Mouse (Mus musculus) liver, embryonic 12.5 days (tissue): Measurements from ENCODE around the gene Jtb. TPM values are rescaled to one million over a fixed set of nuclear protein-coding genes. Genes with fewer than 3 reads are reported as not detected.

Experiments used
- ATAC-seq: fragments of 200-750 bp; cut with Nextera tagmentation; 2 replicates; pipeline ENCODE4 v1.8.0; 2017; ENCODE audit warnings: moderate number of reproducible peaks, mild to moderate bottlenecking, moderate library complexity
- H3K27ac ChIP-seq: fragments of 300-500 bp; sonication (generic); 2 replicates; pipeline ENCODE4 v1.5.1; 2016; ENCODE audit warnings: mild to moderate bottlenecking
- H3K27me3 ChIP-seq: fragments of 300-500 bp; sonication (generic); replicated peaks from 2 replicates; pipeline ENCODE4 v1.6.1; 2016; ENCODE audit warnings: mild to moderate bottlenecking, moderate library complexity
- H3K36me3 ChIP-seq: fragments of 300-500 bp; sonication (generic); 2 replicates; pipeline ENCODE4 v1.6.1; 2016; ENCODE audit warnings: mild to moderate bottlenecking, moderate library complexity
- H3K4me1 ChIP-seq: fragments of 300-500 bp; sonication (generic); 2 replicates; pipeline ENCODE4 v1.6.1; 2016
- H3K4me2 ChIP-seq: fragments of 300-500 bp; sonication (generic); 2 replicates; pipeline ENCODE4 v1.6.1; 2016; ENCODE audit warnings: mild to moderate bottlenecking, moderate library complexity
- H3K4me3 ChIP-seq: fragments of 300-500 bp; sonication (generic); 2 replicates; pipeline ENCODE4 v1.5.1; 2016; ENCODE audit warnings: mild to moderate bottlenecking, moderate library complexity
- H3K9ac ChIP-seq: fragments of 300-500 bp; sonication (generic); 2 replicates; pipeline ENCODE4 v1.6.1; 2016; ENCODE audit warnings: mild to moderate bottlenecking, moderate library complexity
- H3K9me3 ChIP-seq: fragments of 300-500 bp; sonication (generic); replicated peaks from 2 replicates; pipeline ENCODE4 v1.6.1; 2016; ENCODE audit warnings: mild to moderate bottlenecking, moderate library complexity
- WGBS: fragments of 180-500 bp; shearing (Covaris S2); methylation state at CpG from one replicate; pipeline ENCODE4 v1.1.7; 2016; ENCODE audit not compliant: insufficient replicate concordance; 5-methylcytosine and 5-hydroxymethylcytosine counted together
- polyA plus RNA-seq: library from polyadenylated mRNA; unstranded; fragments of >200 nt; fragmentation: Nextera tagmentation; extraction: Ambion mirVana; gene quantifications from 2 replicates; pipeline ENCODE4 v1.2.1, GENCODE M21; 2016

The Jtb gene
- polyA plus RNA-seq, 1 experiment from 2014 or later = 66.4 TPM

DNA sequence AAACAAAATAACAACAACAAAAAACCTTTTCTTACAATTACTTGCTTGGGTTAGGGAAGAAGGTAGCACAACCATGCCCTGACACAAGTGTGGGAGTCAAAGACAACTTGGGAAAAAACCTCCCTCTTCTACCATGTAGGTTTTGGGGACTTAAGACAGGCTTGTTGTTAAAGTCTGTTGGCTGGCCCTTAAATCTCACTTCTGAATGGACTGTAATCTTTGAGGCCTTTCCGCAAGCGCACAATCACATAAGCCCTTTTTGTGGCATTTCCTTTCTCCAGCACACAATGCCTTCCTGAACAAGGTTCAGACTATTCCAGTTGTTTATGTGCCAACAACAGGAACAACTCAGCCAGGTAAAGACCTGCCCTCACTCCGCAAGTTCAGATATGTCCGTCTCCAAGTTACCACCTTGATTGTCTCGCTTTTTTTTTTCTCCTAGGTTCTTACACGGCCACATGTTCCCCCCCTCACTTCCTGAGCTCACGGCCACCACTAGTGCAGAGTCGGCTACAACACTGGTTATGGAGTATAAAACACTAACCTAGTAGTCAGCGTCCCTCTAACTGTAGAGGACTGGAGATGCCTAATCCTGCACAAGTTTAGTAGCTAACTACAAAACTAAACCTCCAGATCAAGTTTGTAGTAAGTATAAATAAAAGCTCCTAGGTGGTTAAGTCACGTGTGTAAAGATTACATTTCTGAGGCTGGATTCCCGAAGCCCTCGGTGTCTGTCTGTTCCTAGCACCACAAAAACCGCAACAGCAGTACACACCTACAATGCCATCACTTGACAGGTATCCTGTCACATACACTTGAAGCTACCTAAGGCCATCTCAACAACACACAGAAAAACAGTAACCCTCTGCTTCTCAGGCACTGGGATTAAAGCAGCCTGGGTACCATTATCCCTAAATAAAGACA lies 19.7 kb upstream of the Jtb start:
- ATAC-seq = no peak
- H3K4me3 ChIP-seq = peak overlapping the region; percentile 89
- no peaks in the 10 kb centered on the region for H3K27me3 ChIP-seq
- peaks cover 58% of the 10 kb centered on the region for H3K36me3 ChIP-seq
- H3K9me3 ChIP-seq = no peaks in the 10 kb centered on the region
- peak overlapping the region; percentile 86 for H3K27ac ChIP-seq
- H3K4me2 ChIP-seq = peak overlapping the region; percentile 91
- peaks cover 47% of the 10 kb centered on the region for H3K4me1 ChIP-seq
- H3K9ac ChIP-seq = peak overlapping the region; percentile 92
- 31% methylated on average over 13 of the region's 13 CpGs for WGBS

DNA sequence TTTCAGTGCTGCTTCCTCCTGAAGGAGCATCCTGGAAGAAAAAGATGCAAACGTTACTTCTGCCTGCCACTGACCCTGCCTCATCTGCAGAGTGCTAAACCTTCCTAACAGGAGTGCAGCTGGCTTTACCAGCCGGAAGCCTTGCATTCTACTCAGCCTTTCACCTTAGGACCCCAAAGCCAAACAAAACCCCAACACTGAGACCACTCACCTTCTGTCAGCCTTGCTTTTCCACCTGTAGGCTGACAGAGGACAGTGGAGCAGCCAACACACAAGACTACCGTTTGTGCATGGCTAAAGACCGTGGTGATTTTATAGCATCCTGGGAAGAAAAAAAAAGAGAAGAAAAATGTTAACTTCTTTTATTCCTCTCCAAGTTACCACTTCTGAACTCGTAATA lies 18.7 kb upstream of the Jtb start:
- WGBS = 4% methylated on average over 5 of the region's 5 CpGs

GRCm38 (mm10) chr3:90213377-90213866 lies 18.0 kb upstream of the Jtb start, which contains the start of the genes Rps27 and Rab13:
TSS of gene Rps27 (minus strand) at chr3:90213651.
TSS of gene Rab13 (plus strand) at chr3:90213695.
- WGBS = under 1% methylated on average over 42 of the region's 42 CpGs
- H3K4me1 ChIP-seq = peaks cover 47% of the 10 kb centered on the region
- peak within 1 kb of the TSS; percentile 91 for H3K4me2 ChIP-seq
- H3K4me3 ChIP-seq = peak within 1 kb of the TSS; percentile 89
- no peaks in the 10 kb centered on the region for H3K9me3 ChIP-seq
- peaks cover 44% of the 10 kb centered on the region for H3K36me3 ChIP-seq
- 0 out of 2 replicates have a peak, but pooled peaks cover 5% of the 10 kb centered on the region for H3K27me3 ChIP-seq
- H3K9ac ChIP-seq = peak within 1 kb of the TSS; percentile 92
- peak within 1 kb of the TSS; percentile 86 for H3K27ac ChIP-seq
- ATAC-seq = peak; percentile 93

More for the DNA sequence above, 18.7 kb upstream of the Jtb start:
- Histone ChIP-seq H3K9me3 (no peaks in the 10 kb centered on the region), H3K4me3 (peak overlapping the region; percentile 89), H3K4me1 (peaks cover 47% of the 10 kb centered on the region), H3K4me2 (peak overlapping the region; percentile 91), H3K27me3 (no peaks in the 10 kb centered on the region), H3K36me3 (peaks cover 51% of the 10 kb centered on the region), H3K27ac (peak overlapping the region; percentile 86), H3K9ac (peak overlapping the region; percentile 92)
- ATAC-seq = no peak

DNA sequence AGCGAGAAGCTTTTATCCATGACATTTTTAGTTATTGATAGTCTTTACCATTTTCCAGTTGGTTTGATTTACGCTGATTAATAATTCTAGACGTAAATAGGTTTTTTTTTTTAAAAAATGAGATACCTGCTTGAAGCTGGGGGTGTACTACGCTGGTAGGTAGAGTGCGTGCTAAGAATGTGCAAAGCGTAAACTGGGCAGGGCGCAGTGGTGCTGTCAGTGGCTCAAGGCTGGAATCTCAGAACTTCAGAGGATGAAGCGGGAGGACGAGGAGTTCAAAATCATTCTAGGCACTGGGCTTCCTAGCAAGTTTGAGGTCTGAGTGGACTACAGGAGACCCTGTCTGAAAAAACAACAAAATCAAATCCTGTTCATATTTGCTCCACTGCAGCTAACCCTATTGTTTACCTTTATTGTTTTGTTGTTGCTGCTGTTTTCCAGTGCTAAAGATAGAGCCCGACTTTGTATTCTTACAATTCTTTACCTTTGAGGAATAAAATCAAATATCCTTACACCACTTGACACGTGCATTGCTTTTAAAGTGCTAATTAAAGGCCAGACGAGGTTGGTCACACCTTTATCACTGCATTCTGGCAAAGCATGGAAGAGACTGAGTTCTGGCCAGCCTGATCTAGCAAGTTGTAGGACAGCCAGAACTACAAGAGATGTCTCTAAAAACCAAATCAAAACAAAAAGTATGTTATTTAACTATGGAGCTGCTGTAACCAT lies 17.3 kb upstream of the Jtb start:
- H3K4me3 ChIP-seq = peak overlapping the region; percentile 89
- 0 out of 2 replicates have a peak, but pooled peaks cover 7% of the 10 kb centered on the region for H3K27me3 ChIP-seq
- H3K36me3 ChIP-seq = peaks cover 37% of the 10 kb centered on the region
- WGBS = 13% methylated on average over 12 of the region's 12 CpGs
- peak overlapping the region; percentile 92 for H3K9ac ChIP-seq
- peak overlapping the region; percentile 50 for H3K27ac ChIP-seq
- peaks cover 40% of the 10 kb centered on the region for H3K4me1 ChIP-seq
- peak; percentile 43; the same call in 1 of the 2 replicates for ATAC-seq
- no peaks in the 10 kb centered on the region for H3K9me3 ChIP-seq
- H3K4me2 ChIP-seq = peak overlapping the region; percentile 91

GRCm38 (mm10) chr3:90215825-90216380 lies 15.5 kb upstream of the Jtb start:
- Histone ChIP-seq H3K9ac (no peak overlapping the region), H3K36me3 (peaks cover 20% of the 10 kb centered on the region), H3K4me1 (peaks cover 41% of the 10 kb centered on the region), H3K27ac (no peak overlapping the region), H3K9me3 (no peaks in the 10 kb centered on the region), H3K4me3 (no peak overlapping the region), H3K27me3 (0 out of 2 replicates have a peak, but pooled peaks cover 7% of the 10 kb centered on the region), H3K4me2 (no peak overlapping the region)
- ATAC-seq = no peak
- 26% methylated on average over 1 of the region's 1 CpGs for WGBS

DNA sequence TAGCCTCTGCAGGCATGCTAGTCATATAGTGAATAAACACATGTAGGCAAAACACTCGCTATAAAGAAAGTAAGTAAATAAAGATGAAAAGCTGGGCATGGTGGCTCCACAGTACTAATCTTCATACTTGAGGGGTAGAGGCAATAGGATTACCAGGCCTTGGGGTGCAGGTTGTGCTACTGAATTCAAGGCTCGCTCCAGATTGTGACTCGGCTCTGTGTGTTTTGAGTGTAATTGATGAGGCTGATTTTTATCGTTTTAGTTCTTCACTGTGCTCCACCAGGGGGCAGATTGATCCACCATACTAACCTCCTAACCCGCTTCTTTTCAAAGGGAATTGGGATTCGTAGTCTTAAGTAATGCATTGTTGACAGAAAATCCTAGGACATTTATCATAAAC lies 11.3 kb upstream of the Jtb start:
- H3K9me3 ChIP-seq = no peaks in the 10 kb centered on the region
- H3K4me3 ChIP-seq = peak overlapping the region; percentile 58
- peaks cover 38% of the 10 kb centered on the region for H3K4me1 ChIP-seq
- WGBS = 16% methylated on average over 6 of the region's 6 CpGs
- H3K4me2 ChIP-seq = peak overlapping the region; percentile 80
- H3K9ac ChIP-seq = peak overlapping the region; percentile 68
- 0 out of 2 replicates have a peak, but pooled peaks cover 7% of the 10 kb centered on the region for H3K27me3 ChIP-seq
- H3K27ac ChIP-seq = peak overlapping the region; percentile 57; the same call in 1 of the 2 replicates
- H3K36me3 ChIP-seq = peaks cover 8% of the 10 kb centered on the region
- peak; percentile 45; the same call in 1 of the 2 replicates for ATAC-seq

DNA sequence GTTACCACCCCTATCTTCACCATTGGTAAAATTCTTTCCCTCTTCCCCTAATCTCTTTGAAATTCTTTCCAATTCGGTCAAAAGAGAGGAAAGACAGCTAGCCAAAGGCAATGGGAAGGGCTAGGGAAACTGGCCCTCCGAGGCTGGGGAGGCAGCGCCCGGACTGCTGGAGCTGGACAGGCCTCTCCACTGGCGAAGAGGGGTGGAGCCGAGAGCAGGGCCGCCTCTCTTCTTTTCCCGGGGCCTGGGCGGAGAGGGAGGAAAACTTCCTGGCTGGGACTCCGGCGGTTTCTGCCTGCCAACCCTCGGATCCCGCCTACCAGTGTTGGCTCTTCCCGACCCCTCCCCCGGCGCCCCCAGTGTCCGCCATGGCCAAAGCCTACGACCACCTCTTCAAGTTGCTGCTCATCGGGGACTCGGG lies 10.9 kb upstream of the Jtb start:
- H3K27ac ChIP-seq = peak overlapping the region; percentile 57; the same call in 1 of the 2 replicates

DNA sequence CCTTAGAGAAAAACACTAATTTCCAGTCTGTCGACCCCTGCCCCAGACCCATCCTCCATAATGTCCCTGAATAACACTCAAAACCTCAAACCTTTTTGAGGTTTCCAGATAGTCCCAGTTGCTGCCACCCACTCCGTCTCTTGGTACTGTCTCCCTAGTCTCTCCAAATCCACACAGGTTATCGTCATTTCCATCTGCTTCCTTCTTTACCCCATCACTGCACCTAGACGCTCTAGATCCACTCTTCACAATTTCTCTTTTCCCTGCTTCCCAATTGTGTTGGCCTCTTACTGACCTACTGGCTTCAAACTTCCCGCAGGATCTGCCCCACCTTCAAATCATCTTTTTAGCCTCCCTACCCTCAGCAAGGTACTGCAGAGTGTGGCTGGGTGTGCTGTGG lies 10.3 kb upstream of the Jtb start:
- Histone ChIP-seq H3K27ac (peak overlapping the region; percentile 33; the same call in 1 of the 2 replicates), H3K9ac (peak overlapping the region; percentile 68)

More for the DNA sequence above, 10.9 kb upstream of the Jtb start:
- peak; percentile 71 for ATAC-seq
- peak overlapping the region; percentile 80 for H3K4me2 ChIP-seq
- H3K4me1 ChIP-seq = peaks cover 37% of the 10 kb centered on the region
- H3K9ac ChIP-seq = peak overlapping the region; percentile 68
- no peaks in the 10 kb centered on the region for H3K9me3 ChIP-seq
- 0 out of 2 replicates have a peak, but pooled peaks cover 9% of the 10 kb centered on the region for H3K27me3 ChIP-seq
- WGBS = 1% methylated on average over 20 of the region's 20 CpGs
- H3K4me3 ChIP-seq = peak overlapping the region; percentile 58
- H3K36me3 ChIP-seq = peaks cover 13% of the 10 kb centered on the region

DNA sequence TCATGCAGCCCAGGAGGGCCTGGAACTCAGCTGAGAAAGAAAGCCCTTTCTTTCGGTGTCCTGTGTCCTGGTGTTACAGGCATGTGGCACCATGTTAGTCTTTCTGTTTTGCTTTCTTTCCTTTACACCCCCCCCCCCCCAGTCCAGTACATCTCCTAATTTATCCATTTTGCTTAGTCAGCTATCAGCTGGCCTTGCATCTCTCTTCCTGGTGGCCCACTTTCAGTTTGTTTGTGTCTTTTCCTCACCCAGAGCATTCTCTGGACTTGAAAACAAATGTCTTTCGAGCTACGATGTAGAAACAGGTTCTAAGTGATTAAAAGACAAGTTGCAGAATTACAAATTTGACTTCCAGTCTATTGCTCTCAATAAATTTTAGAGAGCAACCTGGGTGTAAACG lies 8.9 kb upstream of the Jtb start:
- Histone ChIP-seq H3K4me2 (peak overlapping the region; percentile 80; the same call in 1 of the 2 replicates), H3K27ac (no peak overlapping the region)
- WGBS = 72% methylated on average over 4 of the region's 4 CpGs

More for the DNA sequence above, 10.3 kb upstream of the Jtb start:
- Histone ChIP-seq H3K9me3 (no peaks in the 10 kb centered on the region), H3K4me3 (peak overlapping the region; percentile 58), H3K27me3 (0 out of 2 replicates have a peak, but pooled peaks cover 14% of the 10 kb centered on the region), H3K4me2 (peak overlapping the region; percentile 80), H3K36me3 (peaks cover 15% of the 10 kb centered on the region), H3K4me1 (peaks cover 37% of the 10 kb centered on the region)
- ATAC-seq = no peak
- WGBS = 9% methylated on average over 5 of the region's 5 CpGs

GRCm38 (mm10) chr3:90222941-90223340 lies 8.5 kb upstream of the Jtb start:
- H3K27ac ChIP-seq = no peak overlapping the region
- H3K4me2 ChIP-seq = no peak overlapping the region
- no peak overlapping the region for H3K4me3 ChIP-seq
- 31% methylated on average over 3 of the region's 3 CpGs for whole genome bisulfite sequencing
- peaks cover 37% of the 10 kb centered on the region for H3K4me1 ChIP-seq
- 0 out of 2 replicates have a peak, but pooled peaks cover 13% of the 10 kb centered on the region for H3K27me3 ChIP-seq
- no peak for ATAC-seq
- no peak overlapping the region for H3K9ac ChIP-seq
- H3K9me3 ChIP-seq = no peaks in the 10 kb centered on the region
- peaks cover 15% of the 10 kb centered on the region for H3K36me3 ChIP-seq

More for the DNA sequence above, 8.9 kb upstream of the Jtb start:
- Histone ChIP-seq H3K9ac (no peak overlapping the region), H3K9me3 (no peaks in the 10 kb centered on the region), H3K27me3 (0 out of 2 replicates have a peak, but pooled peaks cover 14% of the 10 kb centered on the region), H3K4me1 (peaks cover 37% of the 10 kb centered on the region), H3K36me3 (peaks cover 15% of the 10 kb centered on the region), H3K4me3 (no peak overlapping the region)
- no peak for ATAC-seq

DNA sequence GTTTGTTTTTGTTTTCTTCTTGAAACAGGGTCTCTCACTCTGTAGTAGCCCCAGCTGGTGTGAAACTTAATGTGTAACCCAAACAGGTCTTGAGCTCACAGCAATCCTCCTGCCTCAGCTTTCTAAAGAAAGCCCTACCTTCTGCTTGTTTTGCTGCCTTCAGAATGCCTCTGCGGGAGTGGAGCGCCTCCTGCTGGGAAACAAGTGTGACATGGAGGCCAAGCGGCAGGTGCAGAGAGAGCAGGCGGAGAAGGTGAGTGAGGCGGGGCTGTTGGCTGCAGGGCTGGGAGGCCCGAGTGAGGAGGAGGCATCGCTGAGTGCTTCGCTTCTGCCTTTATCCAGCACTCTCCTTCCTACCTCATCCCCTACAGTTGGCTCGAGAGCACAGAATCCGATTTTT lies 7.1 kb upstream of the Jtb start:
- 0 out of 2 replicates have a peak, but pooled peaks cover 7% of the 10 kb centered on the region for H3K27me3 ChIP-seq
- peaks cover 37% of the 10 kb centered on the region for H3K4me1 ChIP-seq
- peaks cover 15% of the 10 kb centered on the region for H3K36me3 ChIP-seq
- H3K4me3 ChIP-seq = no peak overlapping the region
- H3K4me2 ChIP-seq = no peak overlapping the region
- ATAC-seq = no peak
- 0 out of 2 replicates have a peak, but pooled peaks cover 3% of the 10 kb centered on the region for H3K9me3 ChIP-seq
- WGBS = 76% methylated on average over 10 of the region's 10 CpGs
- no peak overlapping the region for H3K9ac ChIP-seq
- no peak overlapping the region for H3K27ac ChIP-seq
